Mouse (Mus musculus): ENCODE measurements at regions not wholly inside any gene's neighbourhood (a gene's known extent, or its start where the extent isn't known, plus 50 kb on each side); places are given as distances from the start of the nearest gene placed in this dataset.
A peak's percentile ranks its signal among the peaks of the same experiment; 100 is the strongest.

DNA sequence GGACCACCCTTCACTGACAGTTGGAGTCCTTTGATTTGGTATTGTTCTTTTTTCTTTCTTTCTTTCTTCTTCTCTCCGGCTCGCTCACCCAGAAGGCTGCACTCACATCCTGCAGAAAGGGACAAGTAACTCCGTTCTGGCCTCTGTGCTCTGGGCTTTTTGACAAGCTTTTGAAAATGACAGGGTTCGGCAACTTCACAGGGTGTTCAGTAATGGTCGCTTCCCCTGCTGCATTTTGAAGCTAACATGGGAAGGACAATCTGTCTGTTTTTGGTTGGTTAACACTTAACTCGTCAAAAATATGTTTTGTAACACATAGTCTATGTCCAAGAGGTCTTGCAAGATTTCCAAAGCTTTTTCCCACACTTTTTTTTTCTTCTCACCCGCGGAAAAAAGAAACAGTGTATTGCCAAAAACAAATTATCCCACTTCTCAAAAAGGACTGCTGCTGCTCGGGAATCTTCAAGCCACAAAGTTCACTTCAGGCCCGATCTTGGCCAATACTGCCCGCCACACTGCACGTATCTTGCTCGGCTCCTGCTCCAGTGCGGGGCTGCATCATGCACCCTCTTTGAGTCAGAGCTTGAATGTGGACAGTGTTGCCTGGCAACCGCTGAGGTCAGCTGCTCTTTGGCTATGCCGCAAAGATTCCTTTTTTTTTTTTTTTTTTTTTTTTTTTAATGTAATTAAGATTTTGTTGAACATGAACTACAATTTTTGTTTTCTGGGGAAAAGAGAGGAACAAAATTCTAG lies 209.4 kb upstream of the Inhba start:
- DNase-seq (ENCODE audit: low read depth, low spot score) = peak; percentile 39

DNA sequence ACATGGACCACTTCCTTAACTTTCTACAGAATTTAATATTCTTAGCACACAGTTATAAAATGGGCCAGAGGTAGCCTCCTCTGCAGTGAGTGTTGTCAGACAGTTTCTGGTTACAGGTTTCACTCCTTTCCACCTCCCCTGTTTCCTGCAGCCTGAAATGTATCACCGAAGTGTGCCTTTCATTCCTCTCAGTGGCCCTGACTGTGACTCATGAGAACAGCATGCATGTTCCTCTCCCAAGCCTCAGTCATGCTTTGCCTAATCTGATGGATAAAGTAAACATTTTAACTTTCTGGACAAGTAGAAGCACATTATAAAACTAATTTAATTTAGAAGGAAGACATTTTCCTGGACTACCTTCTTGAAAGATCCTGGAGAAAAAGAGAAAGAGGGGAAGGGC lies 207.7 kb upstream of the Inhba start:
- no peak for DNase-seq (ENCODE audit: low read depth, low spot score)

DNA sequence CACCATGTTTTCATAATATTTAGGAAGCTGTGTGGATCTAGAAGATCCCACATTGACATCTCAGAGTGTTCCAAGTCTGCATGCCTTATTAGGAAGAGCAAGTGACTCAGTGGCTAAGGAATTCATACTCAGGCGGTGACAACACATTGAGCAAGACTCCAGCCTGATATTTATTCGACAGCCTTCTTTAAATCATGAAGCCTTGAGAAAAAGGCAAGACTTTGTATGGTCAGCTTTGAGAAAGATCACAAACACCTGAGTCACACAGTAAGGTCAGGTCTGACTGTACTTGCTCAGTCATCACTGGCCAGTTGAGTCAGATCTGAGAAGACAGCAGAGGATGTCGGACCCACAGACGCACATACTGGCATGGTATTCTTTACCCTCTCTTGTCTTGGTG lies 204.7 kb upstream of the Inhba start:
- DNase-seq (ENCODE audit: low read depth, low spot score) = no peak

DNA sequence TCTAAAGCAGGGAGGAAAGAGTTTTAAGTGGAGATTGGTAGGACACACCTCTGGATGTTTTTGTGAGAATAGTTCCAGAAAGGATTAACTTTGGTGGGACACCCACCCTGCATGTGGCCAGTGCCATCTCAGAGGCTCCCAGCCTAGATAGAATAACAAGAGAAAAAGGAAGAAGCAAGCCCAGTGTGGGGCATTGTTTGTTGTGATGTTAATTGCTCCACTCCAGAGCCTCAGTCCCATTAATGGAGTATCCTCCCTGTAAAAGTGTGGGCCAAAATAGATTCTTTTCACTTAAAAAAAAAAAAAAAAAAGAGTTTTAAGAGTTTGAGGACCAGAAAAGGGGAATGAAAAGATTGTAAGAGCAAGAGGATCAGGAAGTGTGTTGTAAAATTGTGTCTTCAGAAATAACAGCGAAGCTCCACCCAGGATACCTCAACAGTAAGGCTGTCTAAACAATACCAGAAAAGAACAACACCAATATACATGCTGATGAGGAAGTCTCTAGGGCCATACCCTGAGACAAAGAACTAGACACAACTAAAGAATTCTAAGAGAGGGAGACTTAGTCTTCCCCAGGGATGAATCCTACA lies 189.3 kb upstream of the Inhba start:
- DNase-seq (ENCODE audit: low read depth, low spot score) = no peak

DNA sequence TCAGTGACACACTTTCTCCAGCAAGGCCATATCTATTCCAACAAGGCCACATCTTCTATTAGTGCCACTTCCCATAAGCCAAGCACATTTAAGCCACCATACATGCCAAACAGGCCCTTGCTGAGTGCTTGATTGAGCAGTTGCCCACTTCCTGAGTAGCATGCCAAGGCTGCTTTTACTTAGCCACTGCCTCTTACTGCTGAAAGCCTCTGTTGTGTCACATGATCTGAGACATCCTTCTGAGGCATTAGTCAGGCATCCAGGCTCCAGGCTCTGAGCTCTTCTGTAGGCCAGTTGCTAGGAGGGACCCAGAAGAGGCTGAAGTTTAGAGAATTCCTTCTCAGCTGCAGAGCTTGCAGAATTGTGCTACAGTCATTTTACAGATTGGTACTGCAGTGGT lies 165.8 kb upstream of the Inhba start:
- DNase-seq (ENCODE audit: low read depth, low spot score) = no peak

DNA sequence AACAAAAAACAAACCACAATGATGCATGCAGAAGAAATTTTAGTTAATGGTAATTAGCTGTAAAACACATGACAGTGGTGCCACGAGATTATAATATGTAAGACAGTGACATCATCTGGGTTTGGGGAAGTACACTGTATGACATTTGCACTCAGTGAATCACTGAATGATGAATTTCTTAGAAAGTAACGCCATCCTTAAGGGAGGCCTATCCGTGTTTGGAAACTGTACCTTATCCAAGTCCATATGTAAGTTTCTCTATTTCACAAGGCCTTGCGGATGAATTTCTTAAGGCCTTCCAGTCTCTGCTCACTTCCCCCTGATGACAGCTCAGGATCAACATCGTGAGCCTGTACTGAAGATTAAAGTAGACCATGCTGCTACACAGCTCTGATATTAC lies 163.6 kb upstream of the Inhba start:
- DNase-seq (ENCODE audit: low read depth, low spot score) = no peak

DNA sequence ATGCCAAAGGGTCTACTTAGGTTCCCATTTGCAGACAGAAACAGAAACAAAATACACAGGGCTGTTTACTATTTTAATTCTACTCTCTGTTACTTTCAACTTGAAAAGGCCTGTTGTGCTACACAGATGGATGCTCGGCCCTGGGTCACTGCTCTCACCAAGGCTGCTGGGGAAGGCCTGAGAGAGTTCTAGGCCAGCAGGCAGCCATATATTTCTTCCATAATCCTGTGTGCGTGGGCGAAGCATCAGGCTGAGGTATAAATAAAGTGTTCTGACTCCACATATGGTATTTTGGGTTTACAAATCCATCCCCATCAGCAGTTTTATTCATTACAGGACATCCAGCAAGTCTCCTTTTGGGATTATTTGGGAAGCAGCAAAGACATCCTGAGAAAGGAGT lies 162.5 kb upstream of the Inhba start:
- no peak for DNase-seq (ENCODE audit: low read depth, low spot score)

DNA sequence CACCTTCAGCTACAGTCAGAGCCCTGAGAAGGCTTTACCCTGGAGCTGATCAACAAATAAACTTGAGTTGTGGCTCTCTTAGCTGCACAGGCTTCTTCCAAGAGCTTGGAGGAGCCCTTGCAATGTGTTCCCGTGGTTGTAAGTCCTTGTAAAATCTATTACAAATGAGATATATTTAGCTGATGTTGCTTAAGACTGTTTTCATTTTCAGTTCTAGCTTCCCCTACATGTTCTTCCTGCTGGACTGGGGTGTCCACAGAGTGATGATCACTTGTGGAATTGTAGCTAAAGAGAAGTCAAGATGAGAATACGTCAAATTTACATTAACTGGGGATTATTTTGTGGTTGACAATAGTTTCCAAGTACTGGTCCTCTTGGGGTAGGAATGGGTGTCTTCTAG lies 161.3 kb upstream of the Inhba start:
- no peak for DNase-seq (ENCODE audit: low read depth, low spot score)

DNA sequence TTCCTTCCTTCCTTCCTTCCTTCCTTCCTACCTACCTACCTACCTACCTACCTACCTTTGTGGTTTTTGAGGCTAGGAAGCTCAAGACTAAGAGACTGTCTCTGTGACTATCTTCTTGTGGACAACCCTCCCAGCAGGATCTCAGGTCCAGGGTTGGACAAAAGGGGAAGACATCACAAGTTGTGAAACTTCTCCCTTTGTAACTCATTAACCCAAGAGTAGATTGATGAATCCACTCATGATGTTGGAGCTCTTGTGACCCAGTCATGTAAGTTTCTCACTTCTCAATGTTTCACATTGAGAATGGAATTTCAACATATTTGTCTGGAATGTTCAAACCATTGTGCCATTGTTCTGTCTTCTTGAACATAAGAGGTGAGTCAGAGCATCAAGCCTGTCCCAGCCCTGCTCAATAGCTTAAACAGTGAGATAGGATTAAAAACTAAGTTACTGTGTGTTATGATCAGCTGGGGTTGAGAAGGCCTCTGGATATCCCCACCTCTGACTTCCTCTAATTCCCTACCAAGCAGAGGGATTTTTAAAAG lies 158.6 kb upstream of the Inhba start:
- no peak for DNase-seq (ENCODE audit: low read depth, low spot score)

DNA sequence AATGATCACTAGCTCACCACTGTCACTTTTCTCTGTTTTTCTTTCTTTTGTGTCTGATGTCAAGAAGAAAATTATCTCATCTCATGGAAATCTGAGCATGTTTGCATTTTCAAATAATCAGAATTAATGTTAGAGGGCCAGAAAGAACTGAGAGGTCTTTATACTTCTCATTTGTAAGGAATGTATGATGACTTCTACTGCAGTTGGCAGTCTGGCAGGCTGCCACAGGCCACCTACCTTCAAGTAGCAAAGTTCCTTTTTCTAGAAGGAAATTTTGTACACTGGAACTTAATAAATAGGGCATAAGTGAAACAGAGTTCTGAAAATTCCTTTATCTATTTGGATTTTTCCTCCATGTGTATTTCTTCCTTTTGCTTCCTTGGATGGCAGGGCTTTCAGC lies 148.7 kb upstream of the Inhba start:
- DNase-seq (ENCODE audit: low read depth, low spot score) = no peak

DNA sequence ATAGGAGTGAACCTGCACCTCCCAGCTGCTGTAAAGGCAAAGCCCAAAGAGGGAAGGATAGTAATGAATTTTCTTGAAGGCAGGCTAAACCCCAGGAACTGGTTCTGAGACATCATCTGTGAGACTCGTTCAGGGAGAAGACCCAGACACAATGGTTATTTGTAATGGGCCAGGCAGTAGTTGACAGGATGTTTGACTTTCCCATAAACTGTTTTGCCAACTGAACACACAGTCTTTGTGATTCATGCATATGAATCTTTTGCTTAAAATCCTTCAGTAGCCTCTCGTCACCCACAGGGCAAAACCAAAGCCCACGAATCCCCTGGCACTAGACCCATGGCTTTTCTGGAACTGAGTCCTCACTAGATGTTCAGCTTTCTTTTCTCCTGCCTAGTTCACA lies 148.3 kb upstream of the Inhba start:
- no peak for DNase-seq (ENCODE audit: low read depth, low spot score)

DNA sequence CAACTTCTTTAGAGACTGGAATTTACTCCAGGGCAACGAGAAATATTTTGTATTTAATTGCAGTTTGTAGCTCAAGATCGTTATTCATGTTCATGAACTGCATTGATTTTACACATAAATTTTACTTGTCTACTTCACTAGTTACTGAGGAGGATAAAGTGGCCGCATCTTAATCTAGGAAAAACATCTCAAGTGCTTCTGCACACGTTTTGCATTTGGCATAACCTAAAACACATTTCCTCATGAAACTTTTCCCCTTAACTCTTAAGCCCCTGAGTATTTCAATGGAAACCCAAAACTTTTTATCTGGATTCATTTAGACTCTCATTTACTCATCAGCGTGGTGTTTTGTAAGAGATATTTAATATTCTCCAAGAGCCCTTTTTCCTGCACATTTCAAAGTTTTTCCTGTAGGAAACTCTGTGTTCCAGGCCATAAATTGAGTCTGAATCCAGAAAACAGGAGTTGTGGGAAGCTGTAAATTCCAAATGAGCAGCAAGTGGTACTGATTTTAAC lies 144.5 kb upstream of the Inhba start:
- DNase-seq (ENCODE audit: low read depth, low spot score) = no peak

DNA sequence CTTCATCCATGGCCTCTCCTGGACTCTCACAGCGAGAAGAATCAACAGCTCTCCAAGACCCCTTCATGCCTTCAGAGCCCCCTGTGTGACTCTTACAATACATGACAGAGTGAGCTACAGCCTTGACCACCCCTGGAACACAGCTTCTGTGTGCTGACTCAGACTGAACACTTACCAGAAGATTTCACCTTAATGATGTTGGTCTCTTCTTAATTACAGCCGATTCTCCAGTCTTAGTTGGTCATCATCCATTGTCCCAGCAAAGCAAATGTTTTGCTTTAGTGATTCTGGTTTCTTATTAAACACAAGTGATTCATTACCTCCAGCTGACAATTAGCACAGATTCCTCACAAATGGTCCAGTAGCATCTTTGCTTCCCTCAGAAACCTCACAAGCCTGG lies 134.0 kb upstream of the Inhba start:
- DNase-seq (ENCODE audit: low read depth, low spot score) = no peak

DNA sequence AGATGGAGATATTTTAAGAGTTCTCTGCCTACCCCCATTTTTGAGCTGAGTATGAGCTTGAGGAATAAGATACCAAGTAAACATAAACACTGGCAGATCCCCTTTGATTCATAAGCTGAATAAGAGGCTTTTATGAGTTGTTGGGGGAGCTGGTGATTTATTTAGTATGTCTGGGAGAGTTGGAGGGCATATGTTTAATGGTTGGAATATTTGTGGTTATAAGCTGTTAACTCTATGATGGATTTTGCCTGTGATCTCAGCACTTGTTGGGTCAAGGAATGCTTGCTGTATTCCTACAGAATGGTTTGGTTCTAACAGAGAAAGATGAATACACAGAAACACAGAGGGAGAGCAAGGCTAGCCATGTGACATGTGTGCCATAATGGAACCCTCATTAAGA lies 132.1 kb upstream of the Inhba start:
- no peak for DNase-seq (ENCODE audit: low read depth, low spot score)

DNA sequence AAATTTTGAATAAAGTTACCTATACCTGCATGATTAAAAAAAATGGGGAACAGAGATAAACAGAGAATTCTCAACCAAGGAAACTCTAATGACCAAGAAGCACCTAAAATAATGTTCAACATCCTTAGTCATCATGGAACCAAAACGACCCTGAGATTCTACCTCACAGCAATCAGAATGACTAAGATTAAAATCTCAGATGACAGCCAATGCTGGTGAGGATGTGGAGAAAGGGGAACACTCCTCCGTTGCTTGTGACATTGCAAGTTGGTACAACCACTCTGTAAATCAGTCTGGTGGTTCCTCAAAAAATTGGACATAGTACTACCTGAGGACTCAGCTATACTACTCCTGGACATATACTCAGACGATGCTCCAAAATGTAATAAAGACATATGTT lies 120.9 kb upstream of the Inhba start:
- DNase-seq (ENCODE audit: low read depth, low spot score) = no peak

DNA sequence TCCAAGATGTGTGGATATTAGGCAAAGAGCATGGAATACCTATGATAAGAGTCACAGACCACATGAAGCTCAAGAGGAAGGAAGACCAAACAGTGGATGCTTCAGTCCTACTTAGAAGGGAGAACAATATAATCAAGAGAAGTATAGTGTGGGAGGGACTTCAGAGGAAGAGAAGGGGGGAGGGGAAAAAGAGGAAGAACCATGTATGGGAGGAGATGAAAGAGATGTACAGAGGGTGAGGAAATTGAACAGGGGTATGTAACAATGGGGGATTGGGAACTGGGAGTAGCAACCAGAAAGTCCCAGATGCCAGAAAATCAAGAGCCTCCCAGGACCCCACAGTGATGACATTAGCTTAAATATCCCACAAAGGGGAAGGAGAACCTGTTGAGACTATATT lies 120.2 kb upstream of the Inhba start:
- no peak for DNase-seq (ENCODE audit: low read depth, low spot score)

DNA sequence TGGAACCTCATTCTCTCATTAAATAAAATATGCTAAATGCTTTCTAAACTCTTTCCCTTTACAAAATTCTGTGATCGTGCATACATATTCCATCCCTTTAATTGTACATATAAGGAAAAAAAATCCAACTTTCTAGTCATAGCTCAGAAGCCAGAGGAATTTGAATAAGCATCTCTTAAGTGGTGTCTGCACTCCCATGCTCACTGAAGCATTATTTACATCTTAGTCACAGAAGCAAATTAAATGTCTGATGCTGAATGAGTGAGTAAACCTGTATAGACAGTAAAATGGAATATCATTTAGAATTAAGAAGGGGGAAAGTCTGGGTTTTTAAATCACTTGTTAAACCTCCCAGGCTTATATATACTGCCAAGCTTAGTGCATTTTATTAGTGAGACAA lies 113.5 kb upstream of the Inhba start:
- DNase-seq (ENCODE audit: low read depth, low spot score) = no peak

DNA sequence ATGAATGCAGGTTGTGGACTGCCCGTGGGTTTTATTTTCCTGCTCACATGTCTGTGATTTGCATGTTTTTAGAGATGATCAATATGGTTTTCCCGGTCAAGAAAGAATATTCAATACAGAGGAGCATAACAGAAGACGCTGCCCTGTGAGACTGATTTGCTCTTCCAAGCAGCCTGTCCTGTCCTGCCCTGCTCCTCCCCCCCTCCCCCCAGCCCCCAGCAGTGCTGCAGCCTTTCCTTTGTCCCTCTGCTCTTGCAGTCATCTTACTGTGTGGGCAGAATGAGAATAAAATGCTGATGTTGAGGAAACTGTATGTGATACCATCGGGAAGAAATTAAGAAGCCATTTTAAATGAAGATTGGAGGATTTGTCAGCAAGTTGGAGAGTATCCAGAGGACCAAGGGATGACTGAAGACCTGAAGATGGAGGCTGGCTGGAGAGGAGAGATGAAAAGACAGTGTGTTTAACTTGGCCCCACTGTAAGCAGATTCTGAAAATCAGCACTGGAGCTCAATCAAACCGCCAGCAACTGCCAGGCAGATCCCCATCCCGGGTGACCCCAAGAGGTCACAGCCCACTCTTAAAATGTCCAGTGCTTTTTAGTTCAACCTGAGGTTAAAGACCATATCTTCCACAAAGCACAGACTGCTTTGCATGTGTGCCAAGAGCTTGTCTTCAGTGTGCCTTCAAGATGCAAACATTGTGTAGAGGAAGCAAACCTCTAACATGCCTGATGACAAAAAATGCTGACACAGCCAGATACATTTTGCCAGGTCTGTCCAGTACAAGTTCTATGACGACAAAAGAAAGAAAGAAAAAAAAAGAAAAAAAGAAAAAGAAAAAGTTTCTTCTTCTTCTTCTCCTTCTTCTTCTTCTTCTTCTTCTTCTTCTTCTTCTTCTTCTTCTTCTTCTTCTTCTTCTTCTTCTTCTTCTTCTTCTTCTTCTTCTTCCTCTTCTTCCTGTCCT lies 109.7 kb upstream of the Inhba start:
- DNase-seq (ENCODE audit: low read depth, low spot score) = peak; percentile 13

DNA sequence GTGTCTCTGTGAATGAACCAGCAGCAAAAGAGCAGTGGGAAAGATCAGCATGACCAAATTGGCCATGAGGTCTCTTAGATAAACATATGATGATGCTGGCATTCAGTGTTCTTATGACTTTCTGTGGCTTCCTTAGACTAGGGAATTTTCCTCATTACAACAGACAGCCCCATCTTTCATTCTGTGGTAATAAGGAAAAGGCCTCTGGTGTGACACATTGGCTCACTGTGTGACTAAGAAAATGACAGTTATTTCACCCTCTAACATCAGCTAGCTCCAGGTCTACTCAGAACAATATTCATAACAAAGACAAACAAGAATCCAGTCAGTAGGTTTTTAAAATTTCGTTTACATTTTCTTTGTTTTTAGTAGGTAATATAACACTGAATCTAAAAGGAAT lies 103.8 kb upstream of the Inhba start:
- DNase-seq (ENCODE audit: low read depth, low spot score) = no peak

DNA sequence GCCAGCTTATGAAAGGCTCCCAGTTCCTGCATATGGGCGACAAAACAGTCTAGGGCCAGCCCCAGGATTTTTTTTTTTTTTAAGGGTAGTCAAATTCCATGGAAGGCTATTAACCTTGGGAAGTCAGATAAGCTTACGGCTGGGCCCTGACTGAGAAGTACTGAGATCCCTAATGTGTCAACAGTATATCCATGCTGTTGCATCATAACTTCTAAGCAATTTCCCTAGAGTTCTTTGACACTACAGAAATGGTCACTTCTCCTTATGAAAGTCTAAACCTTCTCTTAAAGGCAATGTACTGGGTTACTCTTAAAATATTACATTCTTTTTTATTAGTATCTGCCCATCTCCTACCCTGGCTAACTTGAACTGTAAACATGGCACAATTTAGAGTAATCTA lies 101.1 kb upstream of the Inhba start:
- DNase-seq (ENCODE audit: low read depth, low spot score) = no peak

DNA sequence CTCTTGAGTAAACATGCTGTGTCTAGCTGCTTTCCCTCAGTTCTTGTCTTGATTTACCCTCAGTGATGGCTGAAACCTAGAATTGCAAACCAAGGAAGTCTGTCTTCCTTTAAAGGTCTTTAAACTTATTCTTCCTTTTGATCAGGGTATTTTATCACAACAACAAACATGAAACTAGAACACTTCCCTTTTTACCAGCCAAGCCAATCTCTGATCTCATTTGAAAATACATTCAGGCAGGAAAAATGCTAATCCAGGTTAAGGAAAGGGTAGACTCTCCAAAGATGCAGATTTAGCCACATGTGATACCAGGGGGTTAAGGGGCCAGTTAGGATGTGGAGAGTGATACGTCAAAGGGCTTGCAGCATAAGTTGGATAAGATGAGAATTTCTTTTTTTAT lies 100.4 kb upstream of the Inhba start:
- no peak for DNase-seq (ENCODE audit: low read depth, low spot score)

DNA sequence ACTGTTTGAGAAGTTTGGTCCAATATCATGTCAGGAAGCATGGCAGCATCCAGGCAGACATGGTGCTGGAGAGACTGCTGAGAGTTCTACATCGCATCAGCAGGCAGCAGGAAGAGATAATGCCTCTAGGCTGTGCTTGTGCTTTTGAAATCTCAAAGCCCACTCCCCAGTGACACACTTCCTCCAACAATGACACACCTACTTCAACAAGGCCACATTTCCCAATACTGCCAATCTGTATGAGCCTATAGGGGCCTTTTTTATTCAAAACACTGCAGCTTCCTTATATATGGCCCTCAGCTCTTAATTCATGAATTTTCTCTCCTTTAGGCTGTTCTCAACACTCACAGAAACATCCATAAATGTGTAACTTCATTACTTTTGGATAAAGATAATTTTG lies 97.4 kb upstream of the Inhba start:
- DNase-seq (ENCODE audit: low read depth, low spot score) = no peak

Measured in mesoderm, embryonic 11.5 days (tissue).